Mouse (Mus musculus): ENCODE measurements at regions not wholly inside any gene's neighbourhood (a gene's known extent, or its start where the extent isn't known, plus 50 kb on each side); places are given as distances from the start of the nearest gene placed in this dataset.
"Not testable (repeated sequence)": the region's sequence is repeated elsewhere in the genome, so short reads cannot be mapped to it uniquely, and the experiment has no call there.

GRCm38 (mm10) chr15:93189266-93189855 is 85.6 kb downstream of the Gxylt1 start:
- no peak for DNase-seq (ENCODE audit: low spot score)

GRCm38 (mm10) chr15:93176221-93176620 is 98.8 kb downstream of the Gxylt1 start:
- DNase-seq (ENCODE audit: low spot score), result no peak

- DNase-seq (ENCODE audit: low spot score), result no peak
Measured at GRCm38 (mm10) chr15:93168784-93169183, 106.2 kb downstream of the Gxylt1 start.

GRCm38 (mm10) chr15:93167451-93167850 is 107.5 kb downstream of the Gxylt1 start:
- no peak for DNase-seq (ENCODE audit: low spot score)

- no peak for DNase-seq (ENCODE audit: low spot score)
Measured at GRCm38 (mm10) chr15:93161924-93162910, 112.8 kb downstream of the Gxylt1 start.

GRCm38 (mm10) chr15:93161329-93161728 is 113.7 kb downstream of the Gxylt1 start:
- peak; percentile 19 for DNase-seq (ENCODE audit: low spot score)

- DNase-seq (ENCODE audit: low spot score), result no peak
Measured at GRCm38 (mm10) chr15:93155756-93156155, 119.2 kb downstream of the Gxylt1 start.

GRCm38 (mm10) chr15:93154022-93154421 is 121.0 kb downstream of the Gxylt1 start:
- DNase-seq (ENCODE audit: low spot score), result no peak

GRCm38 (mm10) chr15:93144899-93145298 is 130.1 kb downstream of the Gxylt1 start:
- no peak for DNase-seq (ENCODE audit: low spot score)

GRCm38 (mm10) chr15:93144264-93144663 is 130.7 kb downstream of the Gxylt1 start:
- DNase-seq (ENCODE audit: low spot score), result no peak

GRCm38 (mm10) chr15:93133379-93133778 is 141.6 kb downstream of the Gxylt1 start:
- no peak for DNase-seq (ENCODE audit: low spot score)

- no peak for DNase-seq (ENCODE audit: low spot score)
Measured at GRCm38 (mm10) chr15:93131056-93131455, 143.9 kb downstream of the Gxylt1 start.

GRCm38 (mm10) chr15:93125261-93125660 is 149.7 kb downstream of the Gxylt1 start:
- DNase-seq (ENCODE audit: low spot score), result no peak

GRCm38 (mm10) chr15:93121156-93121555 is 153.8 kb downstream of the Gxylt1 start:
- DNase-seq (ENCODE audit: low spot score), result no peak

GRCm38 (mm10) chr15:93117806-93118205 is 157.2 kb downstream of the Gxylt1 start:
- not testable (repeated sequence) for DNase-seq (ENCODE audit: low spot score)

GRCm38 (mm10) chr15:93115674-93116102 is 159.3 kb downstream of the Gxylt1 start:
- peak; percentile 9 for DNase-seq (ENCODE audit: low spot score)

GRCm38 (mm10) chr15:93104936-93105335 is 170.0 kb downstream of the Gxylt1 start:
- no peak for DNase-seq (ENCODE audit: low spot score)

GRCm38 (mm10) chr15:93103426-93103825 is 171.6 kb downstream of the Gxylt1 start:
- no peak for DNase-seq (ENCODE audit: low spot score)

GRCm38 (mm10) chr15:93101881-93102280 is 173.1 kb downstream of the Gxylt1 start:
- DNase-seq (ENCODE audit: low spot score), result no peak

GRCm38 (mm10) chr15:93100837-93101236 is 174.1 kb downstream of the Gxylt1 start:
- no peak for DNase-seq (ENCODE audit: low spot score)

- DNase-seq (ENCODE audit: low spot score), result no peak
Measured at GRCm38 (mm10) chr15:93099840-93100239, 175.1 kb downstream of the Gxylt1 start.

- DNase-seq (ENCODE audit: low spot score), result no peak
Measured at GRCm38 (mm10) chr15:93096335-93096734, 178.6 kb downstream of the Gxylt1 start.

GRCm38 (mm10) chr15:93095224-93095623 is 179.8 kb downstream of the Gxylt1 start:
- no peak for DNase-seq (ENCODE audit: low spot score)
